Mouse (Mus musculus) embryo, embryonic 10.5 days (tissue): ENCODE measurements at regions not wholly inside any gene's neighbourhood (a gene's known extent, or its start where the extent isn't known, plus 50 kb on each side); places are given as distances from the start of the nearest gene placed in this dataset.
"Not testable (repeated sequence)": the region's sequence is repeated elsewhere in the genome, so short reads cannot be mapped to it uniquely, and the experiment has no call there.

Source experiments
- DNase-seq: peaks from one replicate; pipeline ENCODE4 v3.0.0-alpha.2; 2015; ENCODE audit warnings: low spot score

DNA sequence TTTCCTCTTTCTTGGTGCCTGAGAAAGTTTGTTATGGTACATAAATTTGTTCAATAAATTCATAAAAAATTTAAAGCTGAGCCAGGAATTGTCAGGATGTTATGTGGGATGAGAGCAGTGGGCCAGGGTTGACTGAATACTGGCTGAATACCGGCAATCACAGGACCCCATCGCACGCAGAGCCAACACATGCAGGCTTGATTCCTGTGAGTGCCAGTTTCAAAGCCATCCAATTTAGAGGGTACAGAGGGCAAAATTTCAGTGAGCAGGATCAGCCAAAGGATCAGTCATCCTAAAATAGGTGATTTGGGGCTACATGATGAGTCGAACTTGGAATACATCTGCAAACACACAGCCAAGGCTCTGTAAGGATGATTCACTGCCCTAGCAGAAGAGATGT lies 583.6 kb upstream of the Nectin3 start:
- DNase-seq, result no peak

DNA sequence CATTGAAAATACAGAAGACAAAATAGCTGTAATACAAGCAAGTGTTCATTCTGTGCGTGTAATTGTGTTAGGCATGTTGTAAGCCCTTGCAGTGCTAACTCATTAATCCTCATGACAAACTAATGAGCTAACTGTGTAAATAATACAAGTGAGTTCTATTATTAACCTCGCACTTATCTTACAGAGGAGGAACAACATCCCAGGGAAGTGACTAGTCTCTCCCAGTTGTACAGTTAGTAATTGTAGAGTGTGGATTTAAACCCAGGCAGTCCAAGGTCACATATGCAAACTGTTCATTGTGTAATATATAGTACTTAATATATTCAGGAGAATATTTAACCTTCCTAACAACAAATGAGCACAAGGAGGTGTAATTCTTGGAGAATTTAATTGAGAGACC lies 582.0 kb upstream of the Nectin3 start:
- DNase-seq, result no peak

DNA sequence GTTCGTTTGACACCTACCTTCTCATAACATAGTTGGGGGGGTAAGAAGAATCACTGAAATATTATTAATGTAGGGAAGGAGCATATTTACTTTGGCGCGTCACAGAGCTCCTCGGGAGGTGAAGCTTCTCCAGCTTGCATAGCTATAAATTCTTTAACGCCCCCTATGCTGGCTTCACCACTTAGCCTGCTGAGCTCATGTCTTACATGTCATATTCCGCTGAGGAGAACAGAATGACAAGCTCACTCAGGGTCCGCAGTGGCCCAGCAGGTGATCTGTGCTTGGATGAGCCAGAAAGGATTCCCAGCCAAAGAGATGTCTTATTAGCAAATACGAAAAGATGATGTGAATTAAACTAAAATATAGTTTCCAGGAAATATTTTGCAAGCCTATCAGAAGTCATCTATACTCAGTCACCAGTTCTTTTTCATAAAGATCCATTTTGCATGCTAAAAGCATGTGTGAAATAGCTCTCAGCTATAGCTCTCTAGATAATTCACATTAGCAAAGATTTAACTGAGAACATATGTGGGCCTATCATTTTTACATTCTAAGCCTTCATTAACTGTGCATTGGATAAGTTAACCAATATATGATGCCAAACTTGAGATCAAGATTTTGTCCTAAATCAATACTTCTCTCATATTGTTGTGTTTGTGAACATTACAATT lies 561.1 kb upstream of the Nectin3 start:
- no peak for DNase-seq

DNA sequence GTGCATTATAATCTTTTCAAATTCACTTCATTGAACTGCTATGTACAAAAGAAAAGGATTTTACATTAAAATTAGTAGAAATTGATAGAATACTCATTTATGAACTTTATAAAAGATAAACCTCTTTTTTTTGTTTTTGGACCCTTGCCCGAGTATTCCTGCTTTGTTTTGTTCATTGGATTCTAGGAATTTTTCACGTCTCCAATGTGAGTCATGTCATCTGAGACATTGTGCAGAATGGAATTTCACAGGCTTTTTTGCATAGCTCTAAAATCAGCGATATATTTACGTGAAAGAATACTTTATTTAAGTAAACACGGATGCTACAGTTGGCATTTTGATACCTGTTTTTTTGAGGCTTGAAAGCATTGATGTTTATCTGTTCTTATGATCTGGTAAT lies 560.5 kb upstream of the Nectin3 start:
- DNase-seq, result no peak

DNA sequence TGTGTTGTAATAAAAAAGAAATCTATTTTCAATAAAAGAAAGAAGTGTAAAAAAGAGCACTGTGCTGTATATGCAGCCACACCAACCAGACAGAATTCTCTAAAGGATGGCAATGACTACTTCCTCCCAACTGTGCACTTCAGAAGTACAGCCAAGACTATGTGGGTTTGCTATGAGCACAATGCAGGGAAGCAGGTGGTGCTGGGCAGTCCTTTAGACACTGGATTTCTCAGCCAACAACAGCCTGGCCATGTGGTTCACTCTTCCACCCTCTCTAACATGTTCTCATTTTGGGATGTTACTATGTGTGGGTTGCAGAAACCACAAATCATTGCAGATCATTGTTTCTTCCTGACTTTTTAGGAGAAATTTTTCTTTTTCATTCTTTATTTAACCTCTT lies 527.6 kb upstream of the Nectin3 start:
- no peak for DNase-seq

DNA sequence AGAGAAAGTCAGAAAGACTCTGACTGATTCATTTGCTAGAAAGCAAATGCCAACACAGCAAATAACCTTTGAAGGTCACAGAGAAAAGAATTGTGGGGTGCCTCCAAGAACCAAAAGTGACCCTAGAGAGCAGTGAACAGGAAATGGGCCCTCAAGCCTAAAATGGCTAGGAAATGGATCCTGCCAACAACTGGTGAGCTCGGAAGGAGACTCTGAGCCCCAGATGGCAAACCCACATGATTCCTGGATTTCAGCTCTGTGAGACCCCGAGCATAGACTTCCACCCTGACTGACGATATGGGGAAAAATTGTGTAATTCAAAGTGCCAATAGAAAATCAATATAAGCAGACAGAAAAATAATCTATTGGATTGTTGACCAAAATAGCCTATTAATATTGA lies 519.2 kb upstream of the Nectin3 start:
- no peak for DNase-seq

DNA sequence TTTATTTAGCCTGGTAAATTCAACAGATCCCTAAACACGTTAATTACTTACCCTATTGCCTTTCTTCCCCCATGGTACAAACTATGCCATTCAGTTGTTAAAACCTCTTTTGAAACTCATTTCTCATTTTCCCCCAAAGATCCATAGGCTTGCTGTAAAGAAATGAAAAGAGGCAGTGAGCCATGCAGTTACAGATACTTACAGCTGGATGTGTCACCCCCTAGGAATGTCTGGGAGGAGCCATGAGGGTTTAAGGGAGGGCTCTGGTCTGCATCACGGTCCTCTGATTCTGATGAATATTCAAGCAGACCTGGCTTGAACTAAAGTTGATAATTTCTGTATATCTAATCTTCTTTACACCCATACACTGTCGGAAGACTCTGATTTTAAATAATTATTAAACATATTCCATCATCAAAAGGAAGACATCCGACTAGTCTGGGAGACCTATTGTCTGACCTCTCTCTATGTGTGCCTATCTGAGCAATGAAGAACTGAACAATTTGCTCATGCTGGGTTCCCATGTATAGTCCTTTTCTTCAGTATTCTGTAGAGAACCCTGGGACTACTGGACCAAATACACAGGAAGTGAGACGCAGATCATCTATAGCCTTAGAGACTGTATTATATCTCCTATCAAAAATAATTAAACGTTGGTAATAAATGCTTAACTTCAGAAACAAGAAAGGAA lies 484.7 kb upstream of the Nectin3 start:
- DNase-seq, result peak; percentile 55

DNA sequence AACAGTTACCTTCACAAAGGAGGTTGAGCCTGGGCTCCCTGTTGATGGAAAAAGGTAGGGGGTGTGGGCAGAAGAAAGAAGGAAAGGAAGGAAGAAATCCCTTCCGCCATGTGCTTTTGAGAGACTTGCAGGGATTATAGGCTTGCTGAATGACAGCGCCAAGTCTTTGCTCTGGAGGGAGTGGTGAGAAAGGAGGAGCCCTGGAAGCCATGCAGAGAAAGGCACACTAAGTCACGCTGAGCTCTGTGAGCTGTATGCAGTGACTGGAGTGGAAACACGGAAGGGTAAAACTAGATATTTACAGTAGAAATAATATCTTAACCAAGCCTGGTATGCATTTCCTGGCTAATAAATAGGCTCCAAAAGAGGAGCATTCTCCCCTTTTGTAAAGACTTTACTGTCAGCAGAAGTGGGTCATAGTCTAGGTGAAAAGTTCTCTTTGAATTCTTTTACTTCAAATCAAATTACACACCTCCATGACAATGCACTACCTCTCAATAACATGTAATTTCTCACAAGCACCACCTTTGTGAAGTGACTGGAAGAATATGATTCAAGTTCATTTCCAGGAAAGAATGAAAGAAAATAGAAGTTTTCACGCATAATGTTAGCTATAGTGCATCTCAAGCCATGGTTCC lies 484.1 kb upstream of the Nectin3 start:
- peak; percentile 2 for DNase-seq

DNA sequence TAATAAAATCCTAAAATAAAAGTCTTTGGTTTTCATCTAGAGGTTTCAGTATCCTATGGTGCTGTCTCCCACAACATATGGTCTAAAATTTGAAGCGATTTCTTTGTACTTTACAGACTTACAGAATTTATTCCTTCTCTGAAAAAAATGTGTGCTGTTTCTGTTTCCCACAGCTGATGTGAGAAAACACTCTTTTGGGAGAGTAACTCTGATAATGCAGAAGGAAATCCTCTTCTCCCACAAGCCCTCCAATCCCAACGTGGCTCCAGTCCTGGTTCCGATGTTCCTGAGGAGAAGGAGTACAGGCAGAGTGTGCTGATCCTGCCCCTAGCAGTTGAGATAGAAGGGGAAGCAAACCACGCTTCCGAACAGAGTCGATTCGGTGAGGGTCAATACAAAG lies 467.4 kb upstream of the Nectin3 start:
- no peak for DNase-seq

DNA sequence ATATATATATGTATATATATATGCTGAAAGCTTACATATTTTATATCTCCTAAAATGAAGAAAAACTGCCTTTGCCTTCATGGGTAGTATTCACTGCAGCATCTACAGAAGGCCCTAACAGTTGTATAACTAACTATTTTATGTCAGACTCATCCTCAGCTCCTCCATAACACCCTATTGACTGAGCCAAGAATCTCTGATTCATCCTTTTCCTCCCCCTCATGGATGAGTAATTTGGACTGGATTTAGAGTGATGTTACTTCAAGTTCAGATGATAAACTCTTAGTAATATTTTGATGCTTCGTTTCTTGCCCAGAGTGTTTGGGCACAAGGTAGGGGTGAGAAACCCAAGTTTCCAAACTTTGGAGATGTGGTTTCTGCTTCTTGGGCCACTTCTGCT lies 458.7 kb upstream of the Nectin3 start:
- no peak for DNase-seq

DNA sequence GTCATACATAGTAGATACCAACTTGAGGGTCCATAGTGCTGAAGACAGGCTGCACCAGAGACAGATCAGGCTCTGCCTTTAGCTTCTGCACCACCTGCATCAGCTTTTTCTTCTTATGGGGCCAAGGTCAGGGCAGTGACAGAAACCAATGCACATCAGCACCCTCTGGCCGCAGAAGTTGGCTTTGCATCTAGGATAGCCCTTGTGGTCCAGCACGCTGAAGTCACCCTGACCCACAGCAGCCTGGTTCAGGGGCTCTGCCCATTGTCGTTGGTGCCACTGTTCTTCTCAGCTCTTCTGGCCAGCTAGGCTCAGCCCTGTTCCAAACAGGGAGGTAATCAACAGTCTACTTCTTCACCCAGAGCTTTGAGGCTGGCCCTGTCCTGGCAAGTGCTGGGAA lies 427.7 kb upstream of the Nectin3 start:
- DNase-seq, result peak; percentile 10

DNA sequence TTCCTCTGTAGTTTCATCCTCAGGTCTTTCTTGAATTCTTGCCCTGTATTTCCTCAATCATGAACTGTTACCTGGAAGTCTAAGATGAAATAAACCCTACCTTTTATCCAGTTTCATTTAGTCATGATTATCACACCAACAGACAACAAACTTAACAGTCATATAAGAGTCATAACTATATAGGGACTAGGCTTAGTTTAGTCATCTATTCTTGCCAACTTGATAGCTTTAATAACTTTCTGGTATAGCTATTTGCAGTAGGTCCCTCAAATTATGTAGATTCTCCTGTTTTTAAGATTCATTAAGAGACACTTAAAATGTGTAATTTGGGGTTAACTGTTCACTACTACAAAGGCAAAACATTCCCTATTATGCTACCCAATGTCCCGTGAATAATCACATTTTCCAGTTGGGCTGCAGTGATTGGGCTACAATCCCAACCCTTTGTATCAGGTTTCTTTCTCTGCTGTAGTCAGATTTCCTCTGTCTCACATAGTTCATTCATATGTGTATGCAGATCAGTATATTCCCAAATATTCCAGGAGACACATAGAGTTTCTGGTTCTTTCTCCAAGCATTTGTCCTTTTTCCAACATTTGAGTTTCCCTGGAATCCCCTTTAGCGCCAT lies 396.4 kb upstream of the Nectin3 start:
- peak; percentile 50 for DNase-seq

DNA sequence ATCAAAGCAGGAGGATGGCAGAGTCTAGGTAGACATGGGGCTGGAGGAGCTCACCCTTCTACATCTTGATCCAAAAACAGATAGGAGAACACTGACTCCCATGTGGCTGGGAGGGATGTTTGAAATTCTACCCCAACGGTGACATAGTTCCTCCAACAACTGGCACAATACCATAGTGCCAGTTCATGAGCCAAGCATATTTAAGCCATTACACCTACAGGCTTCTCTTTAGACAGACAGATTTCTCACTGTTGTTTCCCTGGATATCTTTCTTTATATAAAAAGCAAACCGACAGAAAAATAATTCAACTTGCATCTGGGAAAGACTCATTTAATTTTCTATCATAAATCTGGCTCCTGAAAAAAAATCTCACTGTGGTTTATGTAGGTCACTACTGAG lies 380.4 kb upstream of the Nectin3 start:
- no peak for DNase-seq

DNA sequence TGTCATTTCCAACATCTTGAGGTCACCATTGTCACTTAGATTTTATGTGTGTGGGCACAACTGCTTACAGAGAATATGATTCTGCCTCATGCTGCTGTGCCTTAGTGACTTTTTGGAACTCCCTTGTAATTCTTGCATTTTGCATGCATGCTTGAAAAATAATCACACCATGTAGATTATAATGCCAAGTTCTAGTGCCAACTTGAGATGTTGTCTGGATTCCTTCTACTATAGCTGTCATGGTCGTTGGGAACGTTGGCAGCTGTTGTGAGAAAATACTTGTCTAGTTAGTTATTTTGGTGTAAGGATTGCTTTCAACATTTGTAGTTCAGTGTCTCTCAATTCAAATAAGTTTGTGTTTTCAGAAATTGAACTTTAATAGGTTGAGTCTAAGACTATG lies 365.6 kb upstream of the Nectin3 start:
- DNase-seq, result no peak

DNA sequence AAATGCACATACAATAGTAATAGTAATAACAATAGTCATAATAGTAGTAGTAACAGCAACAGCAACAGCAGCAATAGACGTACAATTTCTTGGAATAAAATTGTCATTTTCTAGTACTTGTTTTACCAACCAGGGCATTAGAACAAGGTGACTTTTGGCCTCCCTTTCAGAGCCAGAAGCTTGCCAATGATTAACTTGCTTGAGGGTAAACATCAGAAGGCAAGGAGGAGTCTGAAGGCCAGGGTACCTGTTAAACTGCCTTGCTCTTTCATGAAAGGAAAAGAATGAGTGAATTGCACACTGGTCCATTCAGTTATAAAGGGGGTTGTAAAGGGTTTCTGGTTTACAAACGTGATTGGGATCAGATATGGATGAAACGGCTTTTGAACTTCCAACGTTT lies 351.2 kb upstream of the Nectin3 start:
- DNase-seq, result no peak

DNA sequence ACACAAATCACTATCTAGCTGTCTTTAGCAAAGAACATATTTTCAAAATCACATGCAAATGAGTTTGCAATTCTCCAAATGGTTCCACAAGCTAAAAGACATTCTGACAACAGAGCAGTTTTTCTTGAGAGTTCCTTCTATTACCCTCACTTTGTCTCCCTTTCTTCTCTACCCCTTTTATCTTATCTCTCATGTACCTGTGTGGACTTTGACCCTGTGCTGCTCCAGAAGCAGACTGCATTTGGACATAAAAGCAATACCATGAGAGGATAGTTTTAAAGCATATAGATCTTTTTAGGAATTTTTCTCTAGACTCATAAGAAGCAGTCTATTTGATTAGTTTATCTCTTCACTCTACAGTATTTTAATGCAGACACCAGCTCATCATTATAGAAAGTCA lies 350.4 kb upstream of the Nectin3 start:
- DNase-seq, result no peak

DNA sequence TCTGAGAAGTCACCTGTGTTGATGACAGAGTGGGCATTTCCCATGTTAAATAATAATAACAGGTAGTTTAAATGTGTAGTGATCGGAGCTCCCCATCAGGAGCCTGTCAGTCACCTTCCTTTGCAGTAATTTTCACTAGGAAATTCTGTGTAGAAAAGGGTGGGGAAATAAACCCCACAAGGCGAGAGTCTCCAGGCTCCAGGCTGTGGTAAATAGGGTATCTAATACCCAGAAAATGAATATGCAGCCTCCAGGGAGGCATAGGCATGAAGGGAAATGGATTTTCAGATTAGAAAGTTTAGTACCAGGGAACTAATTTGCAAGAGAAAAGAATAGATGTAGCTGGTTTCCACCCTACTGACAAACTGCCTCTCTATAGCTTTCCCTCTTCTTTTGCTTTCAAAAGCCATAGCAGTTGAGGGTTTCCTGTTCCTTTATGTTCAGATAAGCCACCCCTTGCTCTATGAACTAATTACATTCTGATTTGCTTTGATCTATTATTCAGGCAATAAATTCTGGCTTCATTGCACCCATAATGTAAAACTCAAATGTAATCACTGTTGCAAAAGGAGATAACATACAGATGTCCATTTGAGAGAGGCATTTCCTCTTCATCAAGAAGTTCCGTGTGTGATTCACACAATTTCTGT lies 349.5 kb upstream of the Nectin3 start:
- no peak for DNase-seq

DNA sequence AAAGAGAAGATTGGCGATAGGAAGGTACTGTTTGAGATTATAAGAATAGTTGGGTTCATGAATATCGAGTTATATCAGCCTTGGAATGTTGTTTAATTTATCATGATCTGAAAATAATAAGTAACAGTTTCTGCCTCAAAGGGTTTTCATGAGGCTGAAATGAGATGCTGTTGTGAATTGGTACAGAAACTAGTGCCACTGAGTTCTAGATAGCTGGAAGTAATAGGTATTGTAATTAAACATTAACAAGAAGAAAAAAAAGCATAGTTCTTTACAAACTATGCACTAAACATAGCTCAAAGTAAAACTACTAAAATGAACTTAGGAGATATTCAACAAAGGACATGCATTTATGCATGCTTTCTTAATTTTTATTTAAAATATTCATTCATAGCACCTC lies 342.9 kb upstream of the Nectin3 start:
- no peak for DNase-seq

DNA sequence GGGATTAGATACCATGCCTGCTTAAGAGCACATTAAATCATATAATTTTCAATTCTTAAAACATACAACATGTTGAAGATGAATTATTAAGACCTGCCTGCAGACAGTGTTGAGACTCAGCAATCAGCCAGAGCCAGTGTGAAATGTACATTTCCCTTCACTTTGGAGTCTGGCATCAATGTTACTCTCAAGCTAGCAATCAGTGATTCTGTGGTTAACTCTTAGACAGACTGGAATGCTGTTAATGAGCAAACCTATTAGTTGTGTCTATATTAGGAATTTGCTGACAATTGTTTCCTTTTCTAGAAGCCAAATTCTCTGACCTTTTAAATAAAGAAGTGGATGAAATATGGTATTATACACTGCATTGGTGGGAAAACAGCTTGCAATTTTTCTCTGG lies 342.4 kb upstream of the Nectin3 start:
- DNase-seq, result no peak

DNA sequence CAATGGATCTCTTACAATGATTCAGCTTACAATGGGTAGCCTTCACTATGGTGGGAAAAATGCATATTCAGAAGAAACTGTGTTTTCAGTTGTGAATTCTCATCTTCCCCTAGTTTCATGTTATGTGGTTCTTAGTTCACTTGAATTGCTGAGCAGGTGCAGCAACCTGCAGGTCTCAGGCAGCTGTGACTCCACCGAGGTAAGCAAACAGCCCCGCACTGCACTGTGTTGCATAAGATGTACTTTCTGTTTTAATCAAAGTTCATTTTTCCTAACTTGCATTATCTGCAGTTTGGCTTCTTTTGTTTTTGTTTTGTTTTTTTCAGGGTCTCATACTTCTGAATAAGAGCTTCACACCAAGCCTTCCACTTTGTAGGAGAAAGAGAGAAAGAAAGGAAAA lies 326.8 kb upstream of the Nectin3 start:
- DNase-seq, result no peak

DNA sequence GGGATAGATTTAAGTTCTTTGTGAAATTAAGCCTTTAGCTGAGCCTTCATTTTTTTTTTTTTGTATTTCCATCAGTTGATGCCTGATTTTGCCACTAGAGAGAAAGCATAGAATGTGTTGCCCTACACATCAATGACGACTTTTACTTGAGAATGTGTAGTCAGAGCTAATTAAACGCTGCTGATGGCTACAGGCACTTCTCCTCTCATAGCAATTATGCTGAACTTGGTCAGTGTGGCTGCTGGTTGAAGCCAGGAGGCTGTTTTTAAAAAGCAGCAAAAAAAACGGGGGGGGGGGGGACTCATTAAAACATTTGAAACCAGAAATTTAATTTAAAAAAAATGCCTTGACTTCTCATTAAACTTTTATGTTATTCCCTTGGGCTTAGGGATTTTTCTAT lies 324.4 kb upstream of the Nectin3 start:
- DNase-seq, result no peak

DNA sequence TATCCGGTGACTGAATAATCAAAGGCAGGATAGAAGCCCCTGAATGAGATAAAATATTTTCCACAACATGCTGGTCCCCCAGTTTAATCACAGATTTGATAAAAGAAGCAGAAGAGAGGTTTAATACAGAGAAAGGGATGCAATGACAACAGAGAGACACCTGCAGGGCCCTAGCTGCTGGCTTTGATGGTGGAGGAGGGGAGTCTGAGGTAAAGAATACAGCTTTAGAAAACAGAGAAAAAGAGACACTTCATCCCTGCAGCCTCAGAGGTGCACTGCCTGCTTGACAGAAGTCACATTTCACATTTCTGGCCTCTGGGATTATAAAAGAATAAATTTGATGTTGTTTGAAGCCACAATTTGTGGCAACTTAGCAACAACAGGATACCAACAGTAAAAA lies 319.9 kb upstream of the Nectin3 start:
- DNase-seq, result no peak

DNA sequence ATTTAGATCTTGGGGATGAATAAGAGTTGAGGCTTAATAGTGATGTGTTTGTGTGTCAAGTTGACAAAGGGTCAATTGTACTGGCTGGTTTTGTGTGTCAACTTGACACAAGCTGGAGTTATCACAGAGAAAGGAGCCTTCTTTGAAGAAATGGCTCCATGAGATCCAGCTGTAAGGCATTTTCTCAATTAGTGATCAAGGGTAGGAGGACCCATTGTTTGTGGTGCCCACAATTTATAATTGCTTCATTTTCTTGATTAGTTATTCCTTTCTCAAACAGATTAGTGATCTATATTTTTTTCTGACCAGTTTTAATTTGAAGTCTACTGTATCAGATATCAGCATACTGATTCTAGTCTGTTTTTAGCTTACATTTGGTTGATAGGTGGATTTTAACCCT lies 313.5 kb upstream of the Nectin3 start:
- not testable (repeated sequence) for DNase-seq
